Mouse (Mus musculus) MEL (cell line): Measurements from ENCODE around the gene Nr5a2. TPM values are rescaled to one million over a fixed set of nuclear protein-coding genes. Genes with fewer than 3 reads are reported as not detected.

Experiments used
- DNase-seq: peaks from one replicate; pipeline ENCODE4 v3.0.0; 2011; ENCODE audit warnings: low read depth, low spot score
- H3K27ac ChIP-seq: 2 replicates; pipeline ENCODE4 v1.5.1; 2012; ENCODE audit warnings: low read depth, mild to moderate bottlenecking, control low read depth, low read length, moderate library complexity; ENCODE audit not compliant: control insufficient read depth
- H3K27me3 ChIP-seq, 2 experiments: fragments of 150-350 bp in 1 of 2; sonication (generic) in 1 of 2; 2 replicates each; pipeline ENCODE4 v1.6.1; 2012; ENCODE audit warnings: low read length in 2 of 2, mild to moderate bottlenecking in 2 of 2, improper control_type of control experiment in 1 of 2, moderate library complexity in 1 of 2; ENCODE audit not compliant: insufficient read depth in 2 of 2, control insufficient read depth in 1 of 2
- H3K36me3 ChIP-seq, 2 experiments: 2 replicates each; pipeline ENCODE4 v1.6.1; 2012 to 2014; ENCODE audit warnings: low read length in 2 of 2, improper control_type of control experiment in 1 of 2, inconsistent platforms in 1 of 2, mild to moderate bottlenecking in 1 of 2; ENCODE audit not compliant: insufficient read depth in 2 of 2, control insufficient read depth in 1 of 2
- H3K4me1 ChIP-seq, 2 experiments: fragments of 150-350 bp in 1 of 2; sonication (generic) in 1 of 2; 2 replicates each; pipeline ENCODE4 v1.6.1; 2012; ENCODE audit warnings: low read length in 2 of 2, improper control_type of control experiment in 1 of 2, mild to moderate bottlenecking in 1 of 2; ENCODE audit not compliant: insufficient read depth in 2 of 2, control insufficient read depth in 1 of 2
- H3K4me3 ChIP-seq, 2 experiments: fragments of 150-350 bp in 1 of 2; sonication (generic) in 1 of 2; 2 replicates each; pipeline ENCODE4 v1.5.1; 2012; ENCODE audit warnings: low read depth in 2 of 2, low read length in 2 of 2, mild to moderate bottlenecking in 2 of 2, moderate library complexity in 2 of 2, control low read depth in 1 of 2, improper control_type of control experiment in 1 of 2; ENCODE audit not compliant: control insufficient read depth in 1 of 2, insufficient read depth in 1 of 2
- H3K79me2 ChIP-seq: 2 replicates; pipeline ENCODE4 v1.6.1; 2012; ENCODE audit warnings: mild to moderate bottlenecking, low read length, moderate library complexity; ENCODE audit not compliant: control insufficient read depth, poor library complexity, insufficient read depth
- H3K9ac ChIP-seq: 2 replicates; pipeline ENCODE4 v1.6.1; 2012; ENCODE audit warnings: low read depth, mild to moderate bottlenecking, control low read depth, low read length, moderate library complexity; ENCODE audit not compliant: control insufficient read depth, poor library complexity, severe bottlenecking
- H3K9me3 ChIP-seq: fragments of 150-350 bp; sonication (generic); replicated peaks from 2 replicates; pipeline ENCODE4 v1.6.1; 2012; ENCODE audit warnings: mild to moderate bottlenecking, low read length, improper control_type of control experiment, moderate library complexity; ENCODE audit not compliant: insufficient read depth
- BHLHE40 ChIP-seq: IDR thresholded peaks from 2 replicates; pipeline ENCODE4 v1.6.1; 2012; ENCODE audit warnings: low read depth, mild to moderate bottlenecking, inconsistent platforms, low read length, improper control_type of control experiment, borderline replicate concordance
- CHD1 ChIP-seq: IDR thresholded peaks from 2 replicates; pipeline ENCODE4 v1.6.1; 2012; ENCODE audit warnings: low read depth, mild to moderate bottlenecking, inconsistent platforms, low read length, improper control_type of control experiment
- E2F4 ChIP-seq: IDR thresholded peaks from 2 replicates; pipeline ENCODE4 v1.6.1; 2011; ENCODE audit warnings: low read depth, low read length, improper control_type of control experiment, borderline replicate concordance
- ELF1 ChIP-seq: IDR thresholded peaks from 2 replicates; pipeline ENCODE4 v1.6.1; 2014; ENCODE audit warnings: low read depth, mild to moderate bottlenecking, inconsistent platforms, low read length, improper control_type of control experiment, moderate library complexity
- ETS1 ChIP-seq: IDR thresholded peaks from 2 replicates; pipeline ENCODE4 v1.6.1; 2012; ENCODE audit warnings: low read depth, mild to moderate bottlenecking, inconsistent platforms, low read length, improper control_type of control experiment, moderate library complexity
- HCFC1 ChIP-seq: IDR thresholded peaks from 2 replicates; pipeline ENCODE4 v1.6.1; 2012; ENCODE audit warnings: low read depth, mild to moderate bottlenecking, inconsistent platforms, low read length, improper control_type of control experiment, moderate library complexity
- JUND ChIP-seq: IDR thresholded peaks from 2 replicates; pipeline ENCODE4 v1.6.1; 2011; ENCODE audit warnings: low read depth, mild to moderate bottlenecking, improper control_type of control experiment, low read length
- MAFK ChIP-seq: IDR thresholded peaks from 2 replicates; pipeline ENCODE4 v1.6.1; 2011; ENCODE audit warnings: low read depth, mild to moderate bottlenecking, low read length, improper control_type of control experiment, borderline replicate concordance
- MXI1 ChIP-seq: IDR thresholded peaks from 2 replicates; pipeline ENCODE4 v1.6.1; 2011; ENCODE audit warnings: mild to moderate bottlenecking, low read depth, low read length, improper control_type of control experiment
- NRF1 ChIP-seq: IDR thresholded peaks from 2 replicates; pipeline ENCODE4 v1.6.1; 2014; ENCODE audit warnings: low read depth, mild to moderate bottlenecking, inconsistent platforms, low read length, improper control_type of control experiment, moderate library complexity; ENCODE audit not compliant: poor library complexity, insufficient read depth, severe bottlenecking
- POLR2A ChIP-seq, 2 experiments: IDR thresholded peaks; 2 replicates each; pipeline ENCODE4 v1.6.1; 2011 to 2012; ENCODE audit warnings: low read length in 2 of 2, mild to moderate bottlenecking in 2 of 2, control low read depth in 1 of 2, improper control_type of control experiment in 1 of 2, low read depth in 1 of 2, moderate library complexity in 1 of 2; ENCODE audit not compliant: control insufficient read depth in 1 of 2, insufficient read depth in 1 of 2, poor library complexity in 1 of 2
- POLR2AphosphoS2 ChIP-seq: IDR thresholded peaks from 2 replicates; pipeline ENCODE4 v1.6.1; 2011; ENCODE audit warnings: low read length, improper control_type of control experiment
- RCOR1 ChIP-seq: IDR thresholded peaks from 2 replicates; pipeline ENCODE4 v1.6.1; 2012; ENCODE audit warnings: low read depth, mild to moderate bottlenecking, inconsistent platforms, low read length, improper control_type of control experiment
- SMC3 ChIP-seq: IDR thresholded peaks from 2 replicates; pipeline ENCODE4 v1.6.1; 2011; ENCODE audit warnings: low read depth, low read length, improper control_type of control experiment
- TCF12 ChIP-seq: IDR thresholded peaks from 2 replicates; pipeline ENCODE4 v1.6.1; 2014; ENCODE audit warnings: low read depth, mild to moderate bottlenecking, inconsistent platforms, low read length, improper control_type of control experiment, moderate library complexity
- UBTF ChIP-seq: IDR thresholded peaks from 2 replicates; pipeline ENCODE4 v1.6.1; 2012; ENCODE audit warnings: low read depth, mild to moderate bottlenecking, inconsistent platforms, low read length, improper control_type of control experiment, moderate library complexity, borderline replicate concordance; ENCODE audit not compliant: insufficient read depth
- USF2 ChIP-seq, 2 experiments: IDR thresholded peaks; 2 replicates each; pipeline ENCODE4 v1.6.1; 2011 to 2012; ENCODE audit warnings: improper control_type of control experiment in 2 of 2, low read length in 2 of 2, borderline replicate concordance in 1 of 2, inconsistent platforms in 1 of 2, low read depth in 1 of 2, mild to moderate bottlenecking in 1 of 2; ENCODE audit not compliant: insufficient read depth in 1 of 2
- ZC3H11A ChIP-seq: IDR thresholded peaks from 2 replicates; pipeline ENCODE4 v1.6.1; 2012; ENCODE audit warnings: low read depth, mild to moderate bottlenecking, inconsistent platforms, low read length, improper control_type of control experiment
- ZMIZ1 ChIP-seq: IDR thresholded peaks from 2 replicates; pipeline ENCODE4 v1.6.1; 2012; ENCODE audit warnings: low read depth, mild to moderate bottlenecking, inconsistent platforms, low read length, improper control_type of control experiment, moderate library complexity
- polyA plus RNA-seq, 2 experiments: library from polyadenylated mRNA; stranded (reverse) in 1 of 2; unstranded in 1 of 2; fragments of >175 nt in 1 of 2; fragments of >200 nt in 1 of 2; gene quantifications; 2 replicates each; pipeline versions ENCODE4 v1.2.1 to v1.2.4; 2012; ENCODE audit warnings: low replicate concordance in 2 of 2, low read depth in 1 of 2; ENCODE audit not compliant: insufficient read length in 2 of 2, insufficient read depth in 1 of 2, missing spikeins in 1 of 2
- total RNA-seq: library from RNA; depleted of rRNA; stranded (reverse); fragments of 300-350 nt; gene quantifications from 2 replicates; pipeline ENCODE4 v1.2.3, GENCODE M21; 2012

Nr5a2 gene
- total and polyA plus RNA-seq, 3 experiments: 0.03 to 0.39 TPM; not detected in 1

GRCm38 (mm10) chr1:136920089-136920488, 40.2 kb downstream of the Nr5a2 start:
- H3K27me3 ChIP-seq: no peaks in the 10 kb centered on the region
- H3K9ac ChIP-seq: no peak overlapping the region
- no peaks in the 10 kb centered on the region for H3K36me3 ChIP-seq
- no peaks in the 10 kb centered on the region for H3K79me2 ChIP-seq
- no peak overlapping the region for H3K27ac ChIP-seq
- no peaks in the 10 kb centered on the region for H3K9me3 ChIP-seq
- TF ChIP-seq POLR2A (IDR thresholded peaks at IDR 0.05; ENCODE audit: control insufficient read depth in 1 of 2, insufficient read depth in 1 of 2, low read depth in 1 of 2, low read length in 2 of 2, poor library complexity in 1 of 2) (no peak), ELF1 (no peak), E2F4 (no peak), SMC3 (no peak), JUND (no peak), USF2 (IDR thresholded peaks at IDR 0.05; ENCODE audit: borderline replicate concordance in 1 of 2, insufficient read depth in 1 of 2, low read depth in 1 of 2, low read length in 2 of 2) (no peak), ZMIZ1 (no peak), TCF12 (no peak), ETS1 (no peak), BHLHE40 (no peak), MXI1 (no peak), RCOR1 (no peak), HCFC1 (no peak), MAFK (no peak), POLR2AphosphoS2 (no peak), CHD1 (no peak)
- TF ChIP-seq, all 39 proteins: peak for 0
- DNase-seq: no peak
- Histone ChIP-seq H3K4me1 (no peaks in the 10 kb centered on the region), H3K4me3 (no peak overlapping the region)

- Histone ChIP-seq H3K9ac (no peak overlapping the region), H3K36me3 (no peaks in the 10 kb centered on the region), H3K79me2 (no peaks in the 10 kb centered on the region), H3K4me1 (no peaks in the 10 kb centered on the region), H3K4me3 (no peak overlapping the region), H3K9me3 (no peaks in the 10 kb centered on the region), H3K27me3 (no peaks in the 10 kb centered on the region), H3K27ac (no peak overlapping the region)
- no peak for TF ChIP-seq ZC3H11A
- TF ChIP-seq NRF1: no peak
- no peak for TF ChIP-seq RCOR1
- no peak for TF ChIP-seq UBTF
- TF ChIP-seq ZMIZ1: no peak
- no peak for TF ChIP-seq ETS1
- no peak for TF ChIP-seq BHLHE40
- no peak for TF ChIP-seq USF2 (IDR thresholded peaks at IDR 0.05; ENCODE audit: borderline replicate concordance in 1 of 2, insufficient read depth in 1 of 2, low read depth in 1 of 2, low read length in 2 of 2)
- no peak for DNase-seq
Observed at GRCm38 (mm10) chr1:136918791-136919190, 41.5 kb downstream of the Nr5a2 start.
